Mouse (Mus musculus): ENCODE data around the gene Wdr53. TPM values are rescaled to one million over a fixed set of nuclear protein-coding genes. Genes with fewer than 3 reads are reported as not detected.
A peak's percentile ranks its signal among the peaks of the same experiment; 100 is the strongest.
"Not testable (repeated sequence)": the region's sequence is repeated elsewhere in the genome, so short reads cannot be mapped to it uniquely, and the experiment has no call there.

Gene Wdr53
- polyA plus RNA-seq, 1 experiment from 2014 or later = 16.0 TPM

GRCm38 (mm10) chr16:32232050-32232449, 15.0 kb upstream of the Wdr53 start:
- not testable (repeated sequence) for H3K9ac ChIP-seq (ENCODE audit: low read depth, low read length); H3K4me2 ChIP-seq (ENCODE audit: low read length); H3K9me3 ChIP-seq (replicated peaks; ENCODE audit: control insufficient read depth, low read length, poor library complexity, severe bottlenecking); H3K4me1 ChIP-seq (ENCODE audit: control insufficient read depth, insufficient read depth, low read length); H3K27me3 ChIP-seq (ENCODE audit: control insufficient read depth, insufficient read depth, low read depth, low read length); H3K4me3 ChIP-seq (ENCODE audit: low read depth, low read length); H3K27ac ChIP-seq (ENCODE audit: low read length); ATAC-seq; H3K36me3 ChIP-seq (ENCODE audit: control insufficient read depth, insufficient read depth, low read length)
- 82% methylated on average over 3 of the region's 3 CpGs for WGBS

DNA sequence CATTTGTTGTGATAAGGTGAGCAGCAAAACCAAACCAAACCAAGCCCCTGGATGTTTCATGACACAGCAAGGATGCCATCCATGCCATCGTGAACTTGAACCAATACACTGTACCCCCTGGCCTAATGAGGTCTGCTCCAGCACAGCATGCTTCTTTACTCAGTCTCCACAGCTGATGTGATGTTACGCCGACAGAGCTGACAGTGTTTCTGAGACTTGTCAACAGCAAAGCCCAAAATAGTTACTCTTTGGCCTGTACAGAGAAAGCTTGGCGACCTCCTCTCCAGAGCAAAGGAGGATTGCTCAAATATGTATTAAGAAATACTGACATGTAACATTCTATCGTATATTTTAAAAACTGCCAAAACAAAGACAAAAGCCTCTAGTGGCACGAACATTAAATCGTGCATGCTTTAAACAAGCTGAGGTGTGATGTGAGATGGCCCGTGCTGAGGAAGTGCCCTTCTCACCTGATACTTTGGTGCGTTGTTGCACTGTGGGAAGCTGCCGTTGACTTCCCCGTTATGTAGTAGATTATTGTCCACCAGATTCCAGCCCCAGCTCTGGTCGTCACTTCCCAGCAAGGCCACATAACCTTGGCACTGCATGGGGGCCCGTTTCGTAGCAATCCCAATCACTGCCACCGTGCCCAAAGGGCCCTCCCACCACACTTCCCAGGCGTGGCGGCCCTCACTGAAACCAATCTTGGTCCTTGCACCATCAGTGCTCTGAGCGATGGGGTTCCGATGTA, 8.9 kb upstream of the Wdr53 start:
- Histone ChIP-seq H3K4me3 (ENCODE audit: low read depth, low read length) (no peak overlapping the region), H3K4me2 (ENCODE audit: low read length) (no peak overlapping the region), H3K9me3 (replicated peaks; ENCODE audit: control insufficient read depth, low read length, poor library complexity, severe bottlenecking) (no peaks in the 10 kb centered on the region), H3K27me3 (ENCODE audit: control insufficient read depth, insufficient read depth, low read depth, low read length) (no peaks in the 10 kb centered on the region), H3K36me3 (ENCODE audit: control insufficient read depth, insufficient read depth, low read length) (peaks cover 13% of the 10 kb centered on the region), H3K27ac (ENCODE audit: low read length) (no peak overlapping the region), H3K4me1 (ENCODE audit: control insufficient read depth, insufficient read depth, low read length) (no peaks in the 10 kb centered on the region), H3K9ac (ENCODE audit: low read depth, low read length) (no peak overlapping the region)
- WGBS = 89% methylated on average over 19 of the region's 19 CpGs
- ATAC-seq = no peak

DNA sequence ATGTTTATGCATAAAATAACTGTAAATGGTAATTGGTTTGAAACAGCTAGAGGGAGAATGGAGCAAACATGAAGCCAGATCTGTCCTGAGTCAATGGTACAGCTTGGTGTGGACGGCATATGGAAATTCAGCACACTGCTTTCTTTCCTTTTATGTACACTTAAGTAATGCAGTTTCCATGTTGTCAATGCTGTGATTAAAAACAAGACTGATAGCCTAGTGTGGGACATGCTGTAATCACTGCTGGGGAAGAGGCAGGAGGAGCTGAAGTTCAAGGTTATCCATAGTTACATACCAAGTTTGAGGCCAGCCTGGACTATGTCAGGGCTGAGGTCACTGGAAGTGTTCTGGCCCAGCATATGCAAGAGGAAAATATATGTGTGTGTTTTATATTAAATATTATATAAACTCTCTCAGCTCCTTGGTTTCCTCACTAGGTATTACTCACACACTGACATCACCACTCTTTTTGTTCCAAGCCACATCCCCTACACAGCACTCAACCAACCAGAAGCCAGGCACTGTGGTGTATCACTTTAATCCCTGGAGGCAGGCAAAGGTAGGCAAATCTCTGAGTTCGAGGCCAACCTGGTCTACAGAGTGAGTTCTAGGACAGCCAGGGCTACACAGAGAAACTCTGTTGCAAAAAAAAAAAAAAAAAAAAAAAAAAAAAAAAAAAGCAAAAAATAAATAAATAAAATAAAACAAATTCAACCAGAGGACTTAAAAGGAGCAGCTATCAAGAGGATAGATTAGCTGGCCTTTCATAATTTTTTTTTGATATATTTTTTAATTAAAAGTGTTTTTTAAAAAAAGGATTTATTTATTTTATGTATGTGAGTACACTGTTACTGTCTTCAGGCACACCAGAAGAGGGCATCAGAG, 7.4 kb upstream of the Wdr53 start:
- WGBS = 95% methylated on average over 2 of the region's 2 CpGs
- ATAC-seq = no peak
- H3K27me3 ChIP-seq (ENCODE audit: control insufficient read depth, insufficient read depth, low read depth, low read length) = no peaks in the 10 kb centered on the region
- peaks cover 8% of the 10 kb centered on the region for H3K36me3 ChIP-seq (ENCODE audit: control insufficient read depth, insufficient read depth, low read length)
- H3K9me3 ChIP-seq (replicated peaks; ENCODE audit: control insufficient read depth, low read length, poor library complexity, severe bottlenecking) = no peaks in the 10 kb centered on the region
- no peak overlapping the region for H3K4me3 ChIP-seq (ENCODE audit: low read depth, low read length)
- H3K27ac ChIP-seq (ENCODE audit: low read length) = no peak overlapping the region
- H3K4me2 ChIP-seq (ENCODE audit: low read length) = no peak overlapping the region
- H3K4me1 ChIP-seq (ENCODE audit: control insufficient read depth, insufficient read depth, low read length) = peaks cover 4% of the 10 kb centered on the region
- no peak overlapping the region for H3K9ac ChIP-seq (ENCODE audit: low read depth, low read length)

DNA sequence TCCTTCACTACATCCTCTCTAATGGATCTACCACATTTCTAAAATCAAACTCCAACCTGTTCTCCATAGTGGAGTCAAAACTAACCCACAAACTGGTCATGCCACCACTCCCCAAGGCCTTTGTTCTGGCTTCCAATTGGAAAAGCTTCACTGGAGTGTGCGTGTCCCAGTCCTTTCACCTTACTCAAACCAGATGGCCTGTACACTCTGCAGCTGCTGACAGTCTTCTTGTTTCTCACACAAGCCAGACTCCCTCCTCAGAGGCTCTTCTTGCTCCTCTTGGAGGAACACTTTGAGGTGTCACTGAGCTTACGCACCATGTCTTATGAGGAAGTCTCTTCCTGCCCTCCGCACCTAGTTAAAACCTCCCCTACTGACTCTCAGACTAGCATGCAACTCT, 3.1 kb upstream of the Wdr53 start:
- no peak overlapping the region for H3K4me3 ChIP-seq (ENCODE audit: low read depth, low read length)
- ATAC-seq = no peak
- peaks cover 25% of the 10 kb centered on the region for H3K4me1 ChIP-seq (ENCODE audit: control insufficient read depth, insufficient read depth, low read length)
- no peaks in the 10 kb centered on the region for H3K36me3 ChIP-seq (ENCODE audit: control insufficient read depth, insufficient read depth, low read length)
- H3K9me3 ChIP-seq (replicated peaks; ENCODE audit: control insufficient read depth, low read length, poor library complexity, severe bottlenecking) = no peaks in the 10 kb centered on the region
- WGBS = 93% methylated on average over 3 of the region's 3 CpGs
- H3K9ac ChIP-seq (ENCODE audit: low read depth, low read length) = no peak overlapping the region
- H3K4me2 ChIP-seq (ENCODE audit: low read length) = no peak overlapping the region
- H3K27me3 ChIP-seq (ENCODE audit: control insufficient read depth, insufficient read depth, low read depth, low read length) = no peaks in the 10 kb centered on the region
- no peak overlapping the region for H3K27ac ChIP-seq (ENCODE audit: low read length)

GRCm38 (mm10) chr16:32246351-32246791, 656 bp upstream of the Wdr53 start:
- Histone ChIP-seq H3K27me3 (ENCODE audit: control insufficient read depth, insufficient read depth, low read depth, low read length) (no peaks in the 10 kb centered on the region), H3K9me3 (replicated peaks; ENCODE audit: control insufficient read depth, low read length, poor library complexity, severe bottlenecking) (no peaks in the 10 kb centered on the region), H3K4me2 (ENCODE audit: low read length) (peak overlapping the region; percentile 77), H3K27ac (ENCODE audit: low read length) (peak overlapping the region; percentile 88), H3K4me3 (ENCODE audit: low read depth, low read length) (peak overlapping the region; percentile 95), H3K9ac (ENCODE audit: low read depth, low read length) (peak overlapping the region; percentile 96), H3K36me3 (ENCODE audit: control insufficient read depth, insufficient read depth, low read length) (no peaks in the 10 kb centered on the region), H3K4me1 (ENCODE audit: control insufficient read depth, insufficient read depth, low read length) (peaks cover 25% of the 10 kb centered on the region)
- peak; percentile 66 for ATAC-seq
- WGBS = under 1% methylated on average over 34 of the region's 41 CpGs

GRCm38 (mm10) chr16:32264225-32264624, 17.2 kb downstream of the Wdr53 start:
- WGBS = 93% methylated on average over 2 of the region's 2 CpGs
- not testable (repeated sequence) for H3K9ac ChIP-seq (ENCODE audit: low read depth, low read length); H3K27ac ChIP-seq (ENCODE audit: low read length); H3K4me1 ChIP-seq (ENCODE audit: control insufficient read depth, insufficient read depth, low read length); H3K27me3 ChIP-seq (ENCODE audit: control insufficient read depth, insufficient read depth, low read depth, low read length); H3K4me3 ChIP-seq (ENCODE audit: low read depth, low read length); H3K9me3 ChIP-seq (replicated peaks; ENCODE audit: control insufficient read depth, low read length, poor library complexity, severe bottlenecking); H3K4me2 ChIP-seq (ENCODE audit: low read length); ATAC-seq; H3K36me3 ChIP-seq (ENCODE audit: control insufficient read depth, insufficient read depth, low read length)

- WGBS = 87% methylated on average over 11 of the region's 11 CpGs
- no peak within 1 kb of the TSS for H3K4me3 ChIP-seq (ENCODE audit: low read depth, low read length)
- no peak within 1 kb of the TSS for H3K27ac ChIP-seq (ENCODE audit: low read length)
- H3K4me1 ChIP-seq (ENCODE audit: control insufficient read depth, insufficient read depth, low read length) = no peaks in the 10 kb centered on the region
- H3K36me3 ChIP-seq (ENCODE audit: control insufficient read depth, insufficient read depth, low read length) = no peaks in the 10 kb centered on the region
- no peaks in the 10 kb centered on the region for H3K27me3 ChIP-seq (ENCODE audit: control insufficient read depth, insufficient read depth, low read depth, low read length)
- no peak within 1 kb of the TSS for H3K4me2 ChIP-seq (ENCODE audit: low read length)
- H3K9me3 ChIP-seq (replicated peaks; ENCODE audit: control insufficient read depth, low read length, poor library complexity, severe bottlenecking) = no peaks in the 10 kb centered on the region
- H3K9ac ChIP-seq (ENCODE audit: low read depth, low read length) = no peak within 1 kb of the TSS
- ATAC-seq = no peak
These were observed 24.3 kb downstream of the Wdr53 start, which contains the start of gene Smco1 for GRCm38 (mm10) chr16:32271291-32271690. Gene Smco1, plus strand, starts transcription at chr16:32271468.

DNA sequence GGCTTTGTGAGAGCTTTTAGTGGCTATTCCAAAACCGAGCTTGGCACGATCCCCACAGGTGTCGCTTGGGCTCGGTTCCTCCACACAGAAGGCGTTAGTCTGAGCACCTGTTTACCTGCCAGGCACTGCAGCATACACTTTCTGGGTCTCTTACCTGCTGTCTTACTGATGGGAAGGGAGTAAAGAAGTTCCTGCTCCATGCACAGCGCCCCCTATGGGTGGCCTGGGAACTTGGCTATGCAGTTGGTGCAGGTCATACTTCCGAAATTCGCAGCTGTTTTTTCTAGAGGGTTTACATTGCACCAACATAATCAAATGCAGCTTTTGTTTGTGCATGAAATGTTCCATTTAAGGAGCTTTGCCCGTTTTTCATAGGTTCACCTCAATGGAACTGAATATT, 26.3 kb downstream of the Wdr53 start:
- H3K4me2 ChIP-seq (ENCODE audit: low read length) = no peak overlapping the region
- no peak overlapping the region for H3K9ac ChIP-seq (ENCODE audit: low read depth, low read length)
- H3K4me3 ChIP-seq (ENCODE audit: low read depth, low read length) = no peak overlapping the region
- ATAC-seq = no peak
- no peaks in the 10 kb centered on the region for H3K9me3 ChIP-seq (replicated peaks; ENCODE audit: control insufficient read depth, low read length, poor library complexity, severe bottlenecking)
- H3K27ac ChIP-seq (ENCODE audit: low read length) = no peak overlapping the region
- 61% methylated on average over 9 of the region's 9 CpGs for WGBS
- H3K27me3 ChIP-seq (ENCODE audit: control insufficient read depth, insufficient read depth, low read depth, low read length) = no peaks in the 10 kb centered on the region
- H3K4me1 ChIP-seq (ENCODE audit: control insufficient read depth, insufficient read depth, low read length) = peaks cover 6% of the 10 kb centered on the region
- no peaks in the 10 kb centered on the region for H3K36me3 ChIP-seq (ENCODE audit: control insufficient read depth, insufficient read depth, low read length)

DNA sequence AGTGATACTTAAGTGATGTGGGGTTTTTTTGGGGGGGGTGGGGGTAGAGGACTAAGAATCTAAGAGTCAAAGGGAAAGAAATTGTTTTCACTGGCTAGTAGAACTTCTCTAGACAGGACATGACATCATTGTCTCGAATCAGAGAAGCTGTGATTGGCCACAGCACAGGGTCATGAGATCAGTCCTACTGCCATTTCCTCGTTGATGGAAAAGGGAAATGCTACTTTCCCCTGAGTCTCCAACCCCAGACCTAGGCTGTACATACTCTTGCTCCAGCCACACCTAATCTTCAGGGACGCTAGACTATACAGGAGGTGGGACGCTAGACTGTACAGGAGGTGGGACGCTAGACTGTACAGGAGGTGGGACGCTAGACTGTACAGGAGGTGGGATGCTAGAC, 28.0 kb downstream of the Wdr53 start:
- no peaks in the 10 kb centered on the region for H3K9me3 ChIP-seq (replicated peaks; ENCODE audit: control insufficient read depth, low read length, poor library complexity, severe bottlenecking)
- no peak overlapping the region for H3K9ac ChIP-seq (ENCODE audit: low read depth, low read length)
- H3K4me2 ChIP-seq (ENCODE audit: low read length) = no peak overlapping the region
- H3K36me3 ChIP-seq (ENCODE audit: control insufficient read depth, insufficient read depth, low read length) = no peaks in the 10 kb centered on the region
- no peaks in the 10 kb centered on the region for H3K27me3 ChIP-seq (ENCODE audit: control insufficient read depth, insufficient read depth, low read depth, low read length)
- no peak overlapping the region for H3K27ac ChIP-seq (ENCODE audit: low read length)
- no peak for ATAC-seq
- WGBS = 92% methylated on average over 6 of the region's 6 CpGs
- H3K4me1 ChIP-seq (ENCODE audit: control insufficient read depth, insufficient read depth, low read length) = peaks cover 21% of the 10 kb centered on the region
- H3K4me3 ChIP-seq (ENCODE audit: low read depth, low read length) = no peak overlapping the region

Data from midbrain, embryonic 16.5 days (tissue).